Mouse (Mus musculus) mature B cell (primary cell): Measurements from ENCODE around the gene Gm10837.

Experiments
- in situ Hi-C: fragments of 300-500 bp; cut with MboI; formaldehyde crosslinking; loops from 2 replicates; pipeline ENCODE4 v1.14.3; 2019

Gene Gm10837

DNA sequence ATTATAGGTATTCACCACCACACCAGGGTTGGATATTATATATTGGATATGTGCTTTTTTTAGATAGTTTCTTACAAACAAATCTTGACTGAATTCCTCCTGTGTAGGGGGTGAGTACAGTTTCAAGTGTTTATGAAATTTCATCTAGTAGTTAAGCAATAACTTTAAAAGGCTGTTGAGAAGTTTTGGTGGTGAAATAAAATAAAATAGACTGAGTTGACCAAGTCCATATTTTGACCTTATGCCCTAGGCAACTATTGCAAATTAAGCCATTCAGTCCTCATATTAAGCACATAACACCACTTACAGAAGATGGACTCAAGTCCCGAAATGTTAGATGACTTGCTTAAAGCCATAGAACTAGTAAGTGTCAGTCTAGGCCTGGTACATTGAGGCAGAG is 45.6 kb downstream of the Gm10837 start:
- in situ Hi-C loops, result no loop called here
